Mouse (Mus musculus) neural tube, embryonic 11.5 days (tissue): ENCODE results near the gene Mgea5. TPM values are rescaled to one million over a fixed set of nuclear protein-coding genes. Genes with fewer than 3 reads are reported as not detected.

Experiments used
- ATAC-seq: fragments of 200-750 bp; cut with Nextera tagmentation; 2 replicates; pipeline ENCODE4 v1.8.0; 2017; ENCODE audit warnings: moderate number of reproducible peaks, mild to moderate bottlenecking, moderate TSS enrichment, moderate library complexity; ENCODE audit not compliant: insufficient read depth, low FRiP score, low TSS enrichment
- DNase-seq: peaks from one replicate; pipeline ENCODE4 v3.0.0-alpha.2; 2015; ENCODE audit warnings: low spot score
- H3K27ac ChIP-seq: fragments of 300-500 bp; sonication (generic); 2 replicates; pipeline ENCODE4 v1.5.1; 2014; ENCODE audit warnings: low read depth, mild to moderate bottlenecking, low read length
- H3K27me3 ChIP-seq: fragments of 300-500 bp; sonication (generic); 2 replicates; pipeline ENCODE4 v1.6.1; 2014; ENCODE audit warnings: mild to moderate bottlenecking, low read length, mixed read lengths; ENCODE audit not compliant: control insufficient read depth, insufficient read depth
- H3K36me3 ChIP-seq: fragments of 300-500 bp; sonication (generic); 2 replicates; pipeline ENCODE4 v1.6.1; 2014; ENCODE audit warnings: mild to moderate bottlenecking, low read length, moderate library complexity, mixed read lengths; ENCODE audit not compliant: control insufficient read depth, insufficient read depth
- H3K4me1 ChIP-seq: fragments of 300-500 bp; sonication (generic); 2 replicates; pipeline ENCODE4 v1.6.1; 2014; ENCODE audit warnings: low read length, mixed read lengths; ENCODE audit not compliant: control insufficient read depth, insufficient read depth
- H3K4me2 ChIP-seq: fragments of 300-500 bp; sonication (generic); 2 replicates; pipeline ENCODE4 v1.6.1; 2014; ENCODE audit warnings: low read depth, mild to moderate bottlenecking, moderate library complexity
- H3K4me3 ChIP-seq: fragments of 300-500 bp; sonication (generic); 2 replicates; pipeline ENCODE4 v1.5.1; 2014; ENCODE audit warnings: low read depth, low read length
- H3K9ac ChIP-seq: fragments of 300-500 bp; sonication (generic); 2 replicates; pipeline ENCODE4 v1.6.1; 2014; ENCODE audit warnings: mild to moderate bottlenecking, low read length
- H3K9me3 ChIP-seq: fragments of 300-500 bp; sonication (generic); 2 replicates; pipeline ENCODE4 v1.6.1; 2016; ENCODE audit warnings: low read length; ENCODE audit not compliant: control insufficient read depth
- WGBS: fragments of 180-500 bp; shearing (Covaris S2); extraction: QIAGEN DNeasy Blood & Tissue Kit; methylation state at CpG from one replicate; pipeline ENCODE4 v1.1.7; 2014; 5-methylcytosine and 5-hydroxymethylcytosine counted together
- polyA plus RNA-seq: library from polyadenylated mRNA; unstranded; fragments of >200 nt; fragmentation: Nextera tagmentation; extraction: Ambion mirVana; gene quantifications from 2 replicates; pipeline ENCODE4 v1.2.1, GENCODE M21; 2014

The Mgea5 gene
- polyA plus RNA-seq, 1 experiment from 2014 or later: 65.8 TPM

DNA sequence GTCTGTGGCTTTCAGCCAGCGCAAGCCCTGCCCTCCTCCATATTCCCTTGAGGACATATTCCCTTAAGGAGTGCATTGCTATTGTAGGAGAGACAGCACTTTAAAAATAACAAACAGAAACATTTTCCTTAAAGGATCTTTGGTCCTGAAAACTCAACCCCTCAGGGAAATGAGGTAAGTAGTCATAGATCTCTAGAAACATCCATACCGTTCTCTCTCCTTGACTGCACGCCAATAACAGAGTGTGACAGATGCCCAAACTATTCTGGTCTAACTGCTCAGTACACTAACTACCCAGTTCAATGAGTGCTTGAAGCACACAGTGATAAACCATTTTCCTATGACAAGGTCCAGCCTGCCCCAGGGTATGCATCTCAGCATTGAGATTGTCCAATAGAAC is 65.4 kb downstream of the Mgea5 start:
- no peaks in the 10 kb centered on the region for H3K4me1 ChIP-seq
- DNase-seq (peak; percentile 3), ATAC-seq (no peak)
- no peak overlapping the region for H3K4me2 ChIP-seq
- no peaks in the 10 kb centered on the region for H3K9me3 ChIP-seq
- WGBS: 77% methylated on average over 3 of the region's 3 CpGs
- no peak overlapping the region for H3K27ac ChIP-seq
- H3K9ac ChIP-seq: no peak overlapping the region
- no peaks in the 10 kb centered on the region for H3K36me3 ChIP-seq
- no peak overlapping the region for H3K4me3 ChIP-seq
- H3K27me3 ChIP-seq: peaks cover 5% of the 10 kb centered on the region; the same call in 1 of the 2 replicates

- H3K9me3 ChIP-seq: no peaks in the 10 kb centered on the region
- H3K4me2 ChIP-seq: peak overlapping the region; percentile 32
- peak overlapping the region; percentile 49; the same call in 1 of the 2 replicates for H3K27ac ChIP-seq
- H3K4me3 ChIP-seq: no peak overlapping the region
- peaks cover 5% of the 10 kb centered on the region; the same call in 1 of the 2 replicates for H3K27me3 ChIP-seq
- WGBS: 7% methylated on average over 16 of the region's 16 CpGs
- no peaks in the 10 kb centered on the region for H3K36me3 ChIP-seq
- H3K9ac ChIP-seq: peak overlapping the region; percentile 35; the same call in 1 of the 2 replicates
- DNase-seq: peak; percentile 72
- no peak for ATAC-seq
- no peaks in the 10 kb centered on the region for H3K4me1 ChIP-seq
Observed at GRCm38 (mm10) chr19:45717493-45718220, 66.0 kb downstream of the Mgea5 start.

DNA sequence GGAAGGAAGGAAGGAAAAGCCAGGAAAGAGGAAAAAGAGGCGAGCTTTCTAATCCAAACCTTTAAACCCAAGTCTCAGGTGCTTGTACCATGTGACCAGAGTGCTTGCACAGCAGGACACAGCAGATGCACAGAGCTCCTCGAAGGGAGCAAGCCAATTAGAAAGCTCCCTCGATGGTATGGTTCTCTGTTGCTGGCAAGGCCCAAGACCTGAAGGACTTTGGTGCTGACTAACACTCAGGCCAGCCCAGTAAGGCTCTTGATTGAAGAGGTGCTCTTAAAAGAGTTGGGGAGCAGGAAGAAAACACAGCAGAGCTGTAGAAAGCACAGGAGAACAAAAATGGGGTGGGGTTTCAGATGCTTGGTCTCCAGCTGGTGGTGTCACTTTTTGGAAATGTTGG is 74.9 kb downstream of the Mgea5 start:
- WGBS: 80% methylated on average over 3 of the region's 3 CpGs
- Histone ChIP-seq H3K36me3 (no peaks in the 10 kb centered on the region), H3K27me3 (no peaks in the 10 kb centered on the region), H3K9me3 (no peaks in the 10 kb centered on the region), H3K4me1 (no peaks in the 10 kb centered on the region), H3K9ac (no peak overlapping the region), H3K4me3 (no peak overlapping the region), H3K27ac (no peak overlapping the region), H3K4me2 (no peak overlapping the region)
- peak; percentile 1 for DNase-seq
- ATAC-seq: no peak

Other genes starting within 250 kb of the Mgea5 start
- 15.6 and 18.5 TPM in 2 replicates for gene Poll, start 223.3 kb downstream of the Mgea5 start, polyA plus RNA-seq
- gene Gm17018, start 223.2 kb downstream of the Mgea5 start, polyA plus RNA-seq: 50.7 and 56.5 TPM in 2 replicates
- 4.4 and 5.0 TPM in 2 replicates for gene Fbxw4, start 123.5 kb downstream of the Mgea5 start, polyA plus RNA-seq
- 0.23 and 0.72 TPM in 2 replicates for gene Fgf8, start 40.9 kb downstream of the Mgea5 start, polyA plus RNA-seq
- 10.1 and 10.5 TPM in 2 replicates for gene Npm3, start 34.2 kb downstream of the Mgea5 start, polyA plus RNA-seq
- 2.3 and 4.4 TPM in 2 replicates for gene Kcnip2, start 32.2 kb upstream of the Mgea5 start, polyA plus RNA-seq
- 16.7 and 17.9 TPM in 2 replicates for gene Armh3, start 214.7 kb upstream of the Mgea5 start, polyA plus RNA-seq
- gene Hps6, start 219.7 kb upstream of the Mgea5 start, polyA plus RNA-seq: 2.6 and 2.9 TPM in 2 replicates